ENCODE assay signal across 8 mouse cellular contexts in the genomic region with DNA sequence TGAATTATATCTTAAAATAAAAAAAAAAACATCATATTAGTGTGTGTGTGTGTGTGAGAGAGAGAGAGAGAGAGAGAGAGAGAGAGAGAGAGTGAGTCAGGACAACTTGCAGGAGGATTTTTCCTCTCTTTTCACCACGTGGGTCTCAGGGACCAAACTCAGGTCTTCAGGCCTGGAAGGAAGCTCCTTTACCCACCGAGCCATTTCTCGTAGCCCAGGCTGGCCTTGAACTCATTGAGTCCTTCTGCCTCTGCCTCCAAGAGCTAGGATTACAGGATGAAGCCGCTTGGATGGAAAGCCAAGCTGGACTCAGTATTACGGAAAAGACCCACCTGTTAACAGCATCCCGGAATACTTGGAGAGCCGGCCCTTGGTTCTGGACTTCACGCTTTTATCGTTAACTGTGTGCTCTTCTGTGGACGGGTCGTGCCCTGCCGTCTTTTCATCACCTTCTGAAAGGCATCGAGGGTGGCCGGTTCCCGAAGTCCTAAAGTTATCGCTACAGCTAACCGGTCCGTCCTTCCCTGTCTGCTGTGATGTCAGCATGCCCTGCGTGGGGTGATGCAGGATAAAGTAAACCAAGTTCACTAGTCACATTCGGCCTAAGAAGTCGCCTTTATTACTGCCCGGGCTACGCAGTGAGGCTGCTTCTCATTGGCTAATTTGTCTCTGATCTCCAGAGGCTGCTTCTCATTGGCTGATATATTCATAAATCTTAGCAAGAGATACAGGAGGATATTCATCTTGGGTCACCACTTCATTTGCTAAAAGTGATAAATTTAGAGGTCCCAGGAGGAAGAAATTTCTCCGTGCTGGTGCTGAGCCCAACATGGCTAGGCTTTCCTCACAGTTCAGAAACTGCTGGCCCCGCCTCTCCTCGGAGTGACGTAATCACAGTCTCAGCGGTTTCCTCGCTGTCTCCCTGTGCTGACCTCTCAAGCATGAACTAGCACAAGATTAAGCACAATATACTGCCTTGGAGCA. TPM values are rescaled to one million over a fixed set of nuclear protein-coding genes. Genes with fewer than 3 reads are reported as not detected.
DNase-seq lines count a peak whose midpoint lies in the region; ATAC-seq and TF ChIP-seq lines count a peak whose summit lies in the region.

No protein-coding gene starts in this region.

- H3K27ac ChIP-seq in MEL (ENCODE audit: control insufficient read depth, low read depth, low read length), result peak overlapping the region; percentile 78
- H3K27ac ChIP-seq in liver, embryonic 13.5 days, result peak overlapping the region; percentile 90

- DNase-seq in 3134 (ENCODE audit: extremely low read depth, insufficient read length, low spot score), result peak; percentile 64
- DNase-seq in MEL (ENCODE audit: low read depth, low spot score), result peak; percentile 94
- peak; percentile 53 to 61 for DNase-seq in cerebellum, postnatal 25 days
- DNase-seq in gastrocnemius, postnatal 25 days, result peak; percentile 68
- peak; percentile 73 for DNase-seq in liver, embryonic 13.5 days
- peak; percentile 58 for DNase-seq in telencephalon, adult 2 months (ENCODE audit: low read depth, low spot score)

- no peak overlapping the region for H3ac ChIP-seq in myocyte (ENCODE audit: control insufficient read depth, insufficient read length)

- TF ChIP-seq CTCF in MEL (IDR thresholded peaks at IDR 0.05 in 2 of 3, conservative IDR thresholded peaks at IDR 0.05 in 1 of 3; ENCODE audit: control insufficient read depth in 1 of 3, insufficient read depth in 1 of 3, low read depth in 2 of 3, low read length in 3 of 3, poor library complexity in 1 of 3, severe bottlenecking in 1 of 3), result no peak

- no peaks in the 10 kb centered on the region for H3K9me3 ChIP-seq in MEL (replicated peaks; ENCODE audit: insufficient read depth, low read length)
- H3K9me3 ChIP-seq in liver, embryonic 13.5 days (replicated peaks), result 0 out of 2 replicates have a peak, but pooled peaks cover 5% of the 10 kb centered on the region

- H3K4me1 ChIP-seq in MEL (ENCODE audit: control insufficient read depth in 1 of 2, insufficient read depth in 2 of 2, low read length in 2 of 2), result peaks cover 6 to 8% of the 10 kb centered on the region in 2 experiments; a peak in 3 of 4 replicates
- peaks cover 27% of the 10 kb centered on the region for H3K4me1 ChIP-seq in liver, embryonic 13.5 days (replicated peaks)

- no peak for TF ChIP-seq EP300 in MEL (IDR thresholded peaks at IDR 0.05; ENCODE audit: low read depth in 1 of 2, low read length in 2 of 2)

- TF ChIP-seq RAD21 in MEL (IDR thresholded peaks at IDR 0.05; ENCODE audit: low read depth, low read length), result no peak

- H3K27me3 ChIP-seq in MEL (ENCODE audit: control insufficient read depth in 1 of 2, insufficient read depth in 2 of 2, low read length in 2 of 2) (no peaks in the 10 kb centered on the region), myocyte (ENCODE audit: control insufficient read depth, insufficient read depth, insufficient read length) (no peaks in the 10 kb centered on the region)
- H3K27me3 ChIP-seq in liver, embryonic 13.5 days, result no peaks in the 10 kb centered on the region

- 20% methylated on average over 29 of the region's 29 CpGs for WGBS in liver, embryonic 13.5 days (ENCODE audit: insufficient replicate concordance)

- H3K4me2 ChIP-seq in liver, embryonic 13.5 days, result peak overlapping the region; percentile 67
- peak overlapping the region; percentile 94 for H3K4me2 ChIP-seq in myocyte (ENCODE audit: low read depth)

- TF ChIP-seq POLR2A in MEL (IDR thresholded peaks at IDR 0.05; ENCODE audit: control insufficient read depth in 1 of 2, insufficient read depth in 1 of 2, low read depth in 1 of 2, low read length in 2 of 2, poor library complexity in 1 of 2), result peak in 1 of 2 experiments; percentile 90; a peak in 3 of 4 replicates
- peak; percentile 79 for TF ChIP-seq POLR2A in myocyte (IDR thresholded peaks at IDR 0.05; ENCODE audit: insufficient read length, low read depth)

- H3K4me3 ChIP-seq in MEL (ENCODE audit: control insufficient read depth in 1 of 2, insufficient read depth in 1 of 2, low read depth in 2 of 2, low read length in 2 of 2), result peak overlapping the region; percentile 93
- H3K4me3 ChIP-seq in liver, embryonic 13.5 days (replicated peaks), result peak overlapping the region; percentile 60
- peak overlapping the region; percentile 58 for H3K4me3 ChIP-seq in myocyte

- peak; percentile 83 for ATAC-seq in inflammation-experienced regulatory T-cells, adult 6 months
- peak; percentile 84 for ATAC-seq in liver, embryonic 13.5 days (ENCODE audit: low read depth)

- H3K79me2 ChIP-seq in MEL (ENCODE audit: control insufficient read depth, insufficient read depth, low read length, poor library complexity) (peaks cover 4% of the 10 kb centered on the region; the same call in 1 of the 2 replicates), myocyte (ENCODE audit: control insufficient read depth, insufficient read depth) (peaks cover 10% of the 10 kb centered on the region)

- H3K36me3 ChIP-seq in MEL (ENCODE audit: control insufficient read depth in 1 of 2, insufficient read depth in 2 of 2, low read length in 2 of 2) (peaks cover 0 to 5% of the 10 kb centered on the region in 2 experiments; a peak in 2 of 4 replicates), myocyte (ENCODE audit: control insufficient read depth, insufficient read depth) (no peaks in the 10 kb centered on the region)
- no peaks in the 10 kb centered on the region for H3K36me3 ChIP-seq in liver, embryonic 13.5 days

- H3K9ac ChIP-seq in MEL (ENCODE audit: control insufficient read depth, low read depth, low read length, poor library complexity, severe bottlenecking), result peak overlapping the region; percentile 84
- peak overlapping the region; percentile 67 for H3K9ac ChIP-seq in liver, embryonic 13.5 days

TF ChIP-seq in MEL, 35 proteins besides CTCF, POLR2A, EP300 and RAD21 (continues in another document):
- TF ChIP-seq GATA1 (IDR thresholded peaks at IDR 0.05; ENCODE audit: low read depth, low read length) (peak; percentile 37), KAT2A (conservative IDR thresholded peaks at IDR 0.05; ENCODE audit: low read depth, low read length) (no peak), MEF2A (IDR thresholded peaks at IDR 0.05; ENCODE audit: extremely low read depth, insufficient replicate concordance, low read depth, low read length, poor library complexity, severe bottlenecking) (no peak), MAZ (IDR thresholded peaks at IDR 0.05; ENCODE audit: low read depth, low read length) (no peak), RCOR1 (IDR thresholded peaks at IDR 0.05; ENCODE audit: low read depth, low read length) (no peak), MYB (IDR thresholded peaks at IDR 0.05; ENCODE audit: low read depth, low read length) (no peak), MXI1 (IDR thresholded peaks at IDR 0.05; ENCODE audit: low read depth, low read length) (peak; percentile 58; the same call in 1 of the 2 replicates), ZC3H11A (IDR thresholded peaks at IDR 0.05; ENCODE audit: low read depth, low read length) (no peak), POLR2AphosphoS5 (IDR thresholded peaks at IDR 0.05; ENCODE audit: borderline replicate concordance, low read depth, low read length) (no peak), ZKSCAN1 (IDR thresholded peaks at IDR 0.05; ENCODE audit: low read depth, low read length) (no peak), JUND (IDR thresholded peaks at IDR 0.05; ENCODE audit: low read depth, low read length) (no peak), MAX (IDR thresholded peaks at IDR 0.05; ENCODE audit: low read length) (peak; percentile 42), TAL1 (IDR thresholded peaks at IDR 0.05; ENCODE audit: low read length) (no peak)

TF ChIP-seq in myocyte, 11 proteins besides CTCF, POLR2A, EP300 and RAD21:
- TF ChIP-seq MYOG (IDR thresholded peaks at IDR 0.05; ENCODE audit: control insufficient read depth in 1 of 3, insufficient read depth in 1 of 3, insufficient read length in 2 of 3, low read depth in 2 of 3), result no peak
- no peak for TF ChIP-seq TCF3 (IDR thresholded peaks at IDR 0.05; ENCODE audit: insufficient read length, low read depth)
- TF ChIP-seq MYOD1 (IDR thresholded peaks at IDR 0.05; ENCODE audit: control insufficient read depth in 1 of 3, insufficient read length in 2 of 3, low read depth in 2 of 3), result no peak
- TF ChIP-seq MAX (IDR thresholded peaks at IDR 0.05; ENCODE audit: low read depth), result peak; percentile 31
- TF ChIP-seq CEBPB (IDR thresholded peaks at IDR 0.05; ENCODE audit: insufficient read depth, poor library complexity, severe bottlenecking), result peak; percentile 41; the same call in 1 of the 2 replicates
- peak; percentile 76 for TF ChIP-seq POLR2AphosphoS2 (IDR thresholded peaks at IDR 0.05; ENCODE audit: insufficient read length, low read depth)
- no peak for TF ChIP-seq REST (IDR thresholded peaks at IDR 0.05; ENCODE audit: insufficient read depth, insufficient read length)
- no peak for TF ChIP-seq E2F4 (IDR thresholded peaks at IDR 0.05; ENCODE audit: insufficient read depth)

RNA-seq across cellular contexts. Expression of gene Ulk4, which starts 8.6 kb away (rescaled TPM):
- 21.8 and 31.1 TPM in 2 replicates for total RNA-seq in MEL (2012; rRNA removed)
- polyA plus RNA-seq in MEL (2012; ENCODE audit: insufficient read depth in 1 of 2, insufficient read length in 2 of 2, low read depth in 1 of 2, low replicate concordance in 2 of 2, missing spikeins in 1 of 2) (10 to 100 TPM in 1 of 2 experiments, not detected in 1; 26.6 TPM), myocyte (2012; fragmentation: generic; extraction: Trizol) (0.85 TPM)
- under 1 TPM; 0.18 to 0.29 TPM for total RNA-seq in gastrocnemius, postnatal 25 days (2021)
- 1 to 10 TPM in 2 of 3 experiments, not detected in 1; 1.6 to 3.8 TPM for polyA plus RNA-seq in inflammation-experienced regulatory T-cells, adult 6 months (2017; shearing (Covaris generic))
- polyA plus RNA-seq in liver, embryonic 13.5 days (2015; fragmentation: Nextera tagmentation; extraction: Ambion mirVana), result 37.0 and 43.0 TPM in 2 replicates

RNA-seq across cellular contexts. Expression of gene Trak1, which starts 11.7 kb away (rescaled TPM):
- 15.3 and 16.2 TPM in 2 replicates for total RNA-seq in MEL (2012; rRNA removed)
- polyA plus RNA-seq in MEL (2012; ENCODE audit: insufficient read depth in 1 of 2, insufficient read length in 2 of 2, low read depth in 1 of 2, low replicate concordance in 2 of 2, missing spikeins in 1 of 2) (10 to 100 TPM in 1 of 2 experiments, not detected in 1; 35.5 TPM), myocyte (2012; fragmentation: generic; extraction: Trizol) (60.8 TPM)
- total RNA-seq in gastrocnemius, postnatal 25 days (2021), result 100 to 1,000 TPM; 180 to 193 TPM
- polyA plus RNA-seq in inflammation-experienced regulatory T-cells, adult 6 months (2017; shearing (Covaris generic)), result 10 to 100 TPM in 2 of 3 experiments, 1 to 10 TPM in 1; 7.5 to 12.9 (median 11.8) TPM
- 3.6 and 4.8 TPM in 2 replicates for polyA plus RNA-seq in liver, embryonic 13.5 days (2015; fragmentation: Nextera tagmentation; extraction: Ambion mirVana)

Comparison
In these comparisons a context has a peak if more than half of its experiments do, and no peak if none do; other contexts are left out.
1. Peak in every context shown above with its lines: DNase-seq, ATAC-seq, H3K4me3 ChIP-seq and H3K27ac ChIP-seq.